Mouse (Mus musculus) neural tube, postnatal 0 days (tissue): ENCODE measurements around the gene Olfr448. TPM values are rescaled to one million over a fixed set of nuclear protein-coding genes. Genes with fewer than 3 reads are reported as not detected.

Experiments
- polyA plus RNA-seq: library from polyadenylated mRNA; unstranded; fragments of >200 nt; fragmentation: Nextera tagmentation; extraction: Ambion mirVana; gene quantifications from 2 replicates; pipeline ENCODE4 v1.2.1, GENCODE M21; 2015

Gene Olfr448
- not detected in 2 replicates for polyA plus RNA-seq

DNA sequence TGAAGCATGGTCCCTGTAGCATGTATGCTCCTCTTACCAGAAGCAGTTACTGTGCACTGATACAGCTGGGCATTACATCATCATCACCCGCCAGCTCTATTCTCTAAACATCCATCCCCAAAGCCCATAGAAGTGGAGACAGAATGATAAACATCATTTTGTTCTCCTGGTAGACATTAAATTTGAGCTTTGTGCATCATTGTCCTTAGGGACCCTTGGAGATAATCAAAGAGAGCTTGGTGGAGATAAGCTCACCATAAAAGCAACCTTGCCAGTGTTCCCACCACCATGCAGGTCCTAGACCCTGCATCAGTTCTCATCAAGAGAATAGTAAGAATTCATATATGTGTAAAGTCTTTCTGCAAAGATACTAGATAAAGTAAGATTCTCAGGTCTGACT is at the start of gene Olfr448:
TSS of gene Olfr448 (plus strand) at position 301 of the 400 bp plus-strand sequence.

DNA sequence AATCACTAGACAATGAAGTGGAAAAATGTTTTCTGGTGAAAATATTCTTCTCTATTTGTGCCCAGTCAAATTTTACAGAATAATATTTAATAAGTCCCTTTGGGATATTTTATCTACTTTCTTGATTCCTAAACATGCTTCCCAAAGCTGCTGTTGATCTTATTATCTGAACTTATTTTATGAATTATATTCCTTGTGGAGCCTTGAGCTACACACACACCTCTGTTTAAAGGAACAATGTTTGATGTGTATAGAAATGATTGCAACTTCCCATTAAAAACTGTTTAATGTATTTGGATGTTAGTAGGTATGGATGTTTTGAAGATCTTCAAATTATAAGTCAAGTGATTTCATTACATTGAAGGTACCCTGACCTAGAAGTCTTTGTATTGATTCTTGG is 18.3 kb downstream of the Olfr448 start, which contains the start of gene Olfr447:
TSS of gene Olfr447 (plus strand) at position 301 of the 400 bp plus-strand sequence.

DNA sequence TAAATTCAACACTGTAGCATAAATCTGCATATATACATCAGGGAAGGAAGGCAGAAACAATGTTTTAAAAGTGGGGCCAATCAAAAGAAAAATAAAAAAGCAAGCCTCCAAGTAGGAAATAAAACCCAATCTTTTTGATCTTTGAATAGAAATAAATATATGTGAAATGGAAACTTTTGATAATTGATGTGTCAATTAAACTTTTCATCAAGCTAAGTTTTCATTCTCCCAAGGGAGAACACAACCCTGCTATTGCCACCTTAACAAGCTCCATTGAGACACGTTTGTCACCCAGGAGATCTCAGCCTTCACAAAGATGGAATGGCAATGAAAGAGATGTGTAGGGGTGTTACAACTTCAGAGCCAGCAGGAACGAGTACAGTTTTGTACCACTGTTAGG is 30.8 kb downstream of the Olfr448 start, which contains the start of gene Olfr446:
TSS of gene Olfr446 (plus strand) at position 301 of the 400 bp plus-strand sequence.

Other genes with a start within 250 kb of the Olfr448 start
- 2.6 TPM in 2 replicates for gene Tcaf2, start 245.2 kb upstream of the Olfr448 start, polyA plus RNA-seq
- gene Tcaf1, start 180.4 kb upstream of the Olfr448 start, polyA plus RNA-seq, result 161 and 171 TPM in 2 replicates
- not detected in 2 replicates for gene Olfr453, start 151.1 kb upstream of the Olfr448 start, polyA plus RNA-seq
- not detected in 2 replicates for gene Olfr38, start 134.0 kb upstream of the Olfr448 start, polyA plus RNA-seq
- gene Olfr452, start 105.3 kb upstream of the Olfr448 start, polyA plus RNA-seq, result not detected in 2 replicates
- not detected in 2 replicates for gene Olfr450, start 78.5 kb upstream of the Olfr448 start, polyA plus RNA-seq
- gene Olfr449, start 56.1 kb upstream of the Olfr448 start, polyA plus RNA-seq, result not detected in 2 replicates
- gene Olfr447, start 18.4 kb downstream of the Olfr448 start, polyA plus RNA-seq, result not detected in 2 replicates
- not detected in 2 replicates for gene Olfr446, start 30.9 kb downstream of the Olfr448 start, polyA plus RNA-seq
- gene Olfr444, start 58.6 kb downstream of the Olfr448 start, polyA plus RNA-seq, result not detected in 2 replicates
- gene Olfr441, start 215.9 kb downstream of the Olfr448 start, polyA plus RNA-seq, result not detected in 2 replicates